Mouse (Mus musculus) hindbrain, embryonic 16.5 days (tissue): ENCODE measurements around the gene Nptxr. TPM values are rescaled to one million over a fixed set of nuclear protein-coding genes. Genes with fewer than 3 reads are reported as not detected.
A peak's percentile ranks its signal among the peaks of the same experiment; 100 is the strongest.

Experiments used
- ATAC-seq: fragments of 200-750 bp; cut with Nextera tagmentation; 2 replicates; pipeline ENCODE4 v1.8.0; 2017; ENCODE audit warnings: moderate TSS enrichment, moderate library complexity
- H3K27ac ChIP-seq: fragments of 300-500 bp; sonication (generic); 2 replicates; pipeline ENCODE4 v1.5.1; 2014; ENCODE audit warnings: low read depth, mild to moderate bottlenecking, control low read depth, low read length, moderate library complexity
- H3K27me3 ChIP-seq: fragments of 300-500 bp; sonication (generic); replicated peaks from 2 replicates; pipeline ENCODE4 v1.6.1; 2014; ENCODE audit warnings: low read length; ENCODE audit not compliant: control insufficient read depth, insufficient read depth
- H3K36me3 ChIP-seq: fragments of 300-500 bp; sonication (generic); 2 replicates; pipeline ENCODE4 v1.6.1; 2014; ENCODE audit warnings: mild to moderate bottlenecking, low read length, moderate library complexity, mixed read lengths; ENCODE audit not compliant: control insufficient read depth, insufficient read depth
- H3K4me1 ChIP-seq: fragments of 300-500 bp; sonication (generic); 2 replicates; pipeline ENCODE4 v1.6.1; 2014; ENCODE audit warnings: low read depth, low read length; ENCODE audit not compliant: control insufficient read depth, insufficient read depth
- H3K4me2 ChIP-seq: fragments of 300-500 bp; sonication (generic); 2 replicates; pipeline ENCODE4 v1.6.1; 2014; ENCODE audit warnings: mild to moderate bottlenecking, low read length, control low read depth, moderate library complexity
- H3K4me3 ChIP-seq: fragments of 300-500 bp; sonication (generic); 2 replicates; pipeline ENCODE4 v1.5.1; 2014; ENCODE audit warnings: mild to moderate bottlenecking, low read length, control low read depth, moderate library complexity
- H3K9ac ChIP-seq: fragments of 300-500 bp; sonication (generic); 2 replicates; pipeline ENCODE4 v1.6.1; 2014; ENCODE audit warnings: low read depth, mild to moderate bottlenecking, control low read depth, low read length, moderate library complexity
- H3K9me3 ChIP-seq: fragments of 300-500 bp; sonication (generic); 2 replicates; pipeline ENCODE4 v1.6.1; 2014; ENCODE audit warnings: mild to moderate bottlenecking, low read length, moderate library complexity; ENCODE audit not compliant: control insufficient read depth
- WGBS: fragments of 180-500 bp; shearing (Covaris S2); extraction: QIAGEN DNeasy Blood & Tissue Kit; methylation state at CpG from one replicate; pipeline ENCODE4 v1.1.7; 2014; 5-methylcytosine and 5-hydroxymethylcytosine counted together
- polyA plus RNA-seq: library from polyadenylated mRNA; unstranded; fragments of >200 nt; fragmentation: Nextera tagmentation; extraction: Ambion mirVana; gene quantifications from 2 replicates; pipeline ENCODE4 v1.2.1, GENCODE M21; 2015

Gene Nptxr
- polyA plus RNA-seq, 1 experiment from 2014 or later, result 44.1 TPM

GRCm38 (mm10) chr15:79745312-79745711 is 59.3 kb downstream of the Nptxr start:
- WGBS, result 87% methylated on average over 10 of the region's 10 CpGs

GRCm38 (mm10) chr15:79744742-79745141 is 59.8 kb downstream of the Nptxr start:
- no peaks in the 10 kb centered on the region for H3K9me3 ChIP-seq
- no peak for ATAC-seq
- H3K4me2 ChIP-seq, result no peak overlapping the region
- no peaks in the 10 kb centered on the region for H3K36me3 ChIP-seq
- H3K4me1 ChIP-seq, result peaks cover 14% of the 10 kb centered on the region
- H3K4me3 ChIP-seq, result no peak overlapping the region
- H3K27ac ChIP-seq, result no peak overlapping the region
- 80% methylated on average over 8 of the region's 8 CpGs for WGBS
- no peak overlapping the region for H3K9ac ChIP-seq
- no peaks in the 10 kb centered on the region for H3K27me3 ChIP-seq

More at GRCm38 (mm10) chr15:79745312-79745711, 59.3 kb downstream of the Nptxr start:
- no peaks in the 10 kb centered on the region for H3K9me3 ChIP-seq
- H3K36me3 ChIP-seq, result no peaks in the 10 kb centered on the region
- no peak overlapping the region for H3K4me3 ChIP-seq
- H3K4me2 ChIP-seq, result no peak overlapping the region
- no peak overlapping the region for H3K9ac ChIP-seq
- no peaks in the 10 kb centered on the region for H3K27me3 ChIP-seq
- no peak for ATAC-seq
- H3K4me1 ChIP-seq, result peaks cover 14% of the 10 kb centered on the region
- H3K27ac ChIP-seq, result no peak overlapping the region

GRCm38 (mm10) chr15:79744001-79744400 is 60.6 kb downstream of the Nptxr start:
- H3K9ac ChIP-seq, result no peak overlapping the region
- peaks cover 14% of the 10 kb centered on the region for H3K4me1 ChIP-seq
- no peak overlapping the region for H3K4me3 ChIP-seq
- 90% methylated on average over 11 of the region's 11 CpGs for WGBS
- no peak overlapping the region for H3K27ac ChIP-seq
- no peaks in the 10 kb centered on the region for H3K9me3 ChIP-seq
- 0 out of 2 replicates have a peak, but pooled peaks cover under 1% of the 10 kb centered on the region for H3K36me3 ChIP-seq
- no peak for ATAC-seq
- no peaks in the 10 kb centered on the region for H3K27me3 ChIP-seq
- no peak overlapping the region for H3K4me2 ChIP-seq

GRCm38 (mm10) chr15:79742706-79743023 is 61.9 kb downstream of the Nptxr start:
- H3K36me3 ChIP-seq, result peaks cover 10% of the 10 kb centered on the region
- H3K4me3 ChIP-seq, result peak overlapping the region; percentile 98
- under 1% methylated on average over 23 of the region's 23 CpGs for WGBS
- H3K27ac ChIP-seq, result peak overlapping the region; percentile 65
- peak overlapping the region; percentile 89 for H3K9ac ChIP-seq
- no peaks in the 10 kb centered on the region for H3K27me3 ChIP-seq
- peak overlapping the region; percentile 80 for H3K4me2 ChIP-seq
- H3K4me1 ChIP-seq, result peaks cover 14% of the 10 kb centered on the region
- no peak for ATAC-seq
- H3K9me3 ChIP-seq, result no peaks in the 10 kb centered on the region

- H3K4me3 ChIP-seq, result peak within 1 kb of the TSS; percentile 98
- peak; percentile 94 for ATAC-seq
- H3K36me3 ChIP-seq, result peaks cover 12% of the 10 kb centered on the region
- peaks cover 14% of the 10 kb centered on the region for H3K4me1 ChIP-seq
- H3K9ac ChIP-seq, result peak within 1 kb of the TSS; percentile 89
- no peaks in the 10 kb centered on the region for H3K27me3 ChIP-seq
- H3K27ac ChIP-seq, result peak within 1 kb of the TSS; percentile 67
- 0% methylated on average over 61 of the region's 93 CpGs for WGBS
- H3K9me3 ChIP-seq, result no peaks in the 10 kb centered on the region
- H3K4me2 ChIP-seq, result peak within 1 kb of the TSS; percentile 80
Observed at GRCm38 (mm10) chr15:79741921-79742705, 62.5 kb downstream of the Nptxr start, which contains the start of gene Sun2. Sun2 (minus strand) TSS chr15:79742536.

- H3K4me2 ChIP-seq, result peak overlapping the region; percentile 80
- no peak overlapping the region for H3K27ac ChIP-seq
- peaks cover 14% of the 10 kb centered on the region for H3K4me1 ChIP-seq
- peak overlapping the region; percentile 89 for H3K9ac ChIP-seq
- WGBS, result 25% methylated on average over 14 of the region's 14 CpGs
- H3K27me3 ChIP-seq, result no peaks in the 10 kb centered on the region
- no peak for ATAC-seq
- no peaks in the 10 kb centered on the region for H3K9me3 ChIP-seq
- peaks cover 16% of the 10 kb centered on the region for H3K36me3 ChIP-seq
- H3K4me3 ChIP-seq, result peak overlapping the region; percentile 98
Observed at GRCm38 (mm10) chr15:79741173-79741858, 63.2 kb downstream of the Nptxr start.

GRCm38 (mm10) chr15:79740739-79741138 is 63.8 kb downstream of the Nptxr start:
- ATAC-seq, result no peak
- H3K36me3 ChIP-seq, result peaks cover 16% of the 10 kb centered on the region
- peaks cover 14% of the 10 kb centered on the region for H3K4me1 ChIP-seq
- H3K9me3 ChIP-seq, result no peaks in the 10 kb centered on the region
- no peak overlapping the region for H3K27ac ChIP-seq
- 81% methylated on average over 3 of the region's 3 CpGs for WGBS
- H3K4me3 ChIP-seq, result peak overlapping the region; percentile 98; the same call in 1 of the 2 replicates
- H3K9ac ChIP-seq, result no peak overlapping the region; the same call in 1 of the 2 replicates
- no peaks in the 10 kb centered on the region for H3K27me3 ChIP-seq
- peak overlapping the region; percentile 80 for H3K4me2 ChIP-seq
